Mouse (Mus musculus) kidney, embryonic 15.5 days (tissue): Measurements from ENCODE around the gene Gm9046. TPM values are rescaled to one million over a fixed set of nuclear protein-coding genes. Genes with fewer than 3 reads are reported as not detected.
"Not testable (repeated sequence)": the region's sequence is repeated elsewhere in the genome, so short reads cannot be mapped to it uniquely, and the experiment has no call there.

Experiments used
- ATAC-seq: fragments of 200-750 bp; cut with Nextera tagmentation; replicated peaks from 2 replicates; pipeline ENCODE4 v1.8.0; 2017; ENCODE audit warnings: moderate TSS enrichment; ENCODE audit not compliant: low FRiP score
- H3K27ac ChIP-seq: fragments of 300-500 bp; sonication (generic); 2 replicates; pipeline ENCODE4 v1.5.1; 2015; ENCODE audit warnings: mild to moderate bottlenecking, inconsistent platforms
- H3K27me3 ChIP-seq: fragments of 300-500 bp; sonication (generic); 2 replicates; pipeline ENCODE4 v1.6.1; 2015; ENCODE audit warnings: inconsistent platforms
- H3K36me3 ChIP-seq: fragments of 300-500 bp; sonication (generic); 2 replicates; pipeline ENCODE4 v1.6.1; 2015; ENCODE audit warnings: inconsistent platforms
- H3K4me1 ChIP-seq: fragments of 300-500 bp; sonication (generic); 2 replicates; pipeline ENCODE4 v1.6.1; 2015; ENCODE audit warnings: inconsistent platforms
- H3K4me2 ChIP-seq: fragments of 300-500 bp; sonication (generic); 2 replicates; pipeline ENCODE4 v1.6.1; 2015; ENCODE audit warnings: moderate library complexity, mild to moderate bottlenecking, inconsistent platforms
- H3K4me3 ChIP-seq: fragments of 300-500 bp; sonication (generic); replicated peaks from 2 replicates; pipeline ENCODE4 v1.5.1; 2015; ENCODE audit warnings: mild to moderate bottlenecking, inconsistent platforms
- H3K9ac ChIP-seq: fragments of 300-500 bp; sonication (generic); 2 replicates; pipeline ENCODE4 v1.6.1; 2015; ENCODE audit warnings: mild to moderate bottlenecking, inconsistent platforms
- H3K9me3 ChIP-seq: fragments of 300-500 bp; sonication (generic); replicated peaks from 2 replicates; pipeline ENCODE4 v1.6.1; 2016; ENCODE audit warnings: inconsistent platforms
- WGBS: fragments of 180-500 bp; shearing (Covaris S2); methylation state at CpG from one replicate; pipeline ENCODE4 v1.1.7; 2015; ENCODE audit warnings: mixed read lengths; 5-methylcytosine and 5-hydroxymethylcytosine counted together
- polyA plus RNA-seq: library from polyadenylated mRNA; unstranded; fragments of >200 nt; fragmentation: Nextera tagmentation; extraction: Ambion mirVana; gene quantifications from 2 replicates; pipeline ENCODE4 v1.2.1, GENCODE M21; 2015

The Gm9046 gene
- polyA plus RNA-seq = not detected in 2 replicates

- not testable (repeated sequence) for H3K27me3 ChIP-seq, H3K4me1 ChIP-seq, ATAC-seq, H3K36me3 ChIP-seq, H3K4me3 ChIP-seq, H3K4me2 ChIP-seq, H3K9ac ChIP-seq, H3K9me3 ChIP-seq, H3K27ac ChIP-seq
- WGBS = no CpG with 5 or more reads among the region's 14 CpGs
Observed at GRCm38 (mm10) chr10:118343155-118343554, at the start of gene Gm9046. Gm9046 (minus strand) TSS chr10:118343255.

GRCm38 (mm10) chr10:118370443-118370842 lies 27.4 kb upstream of the Gm9046 start:
- no peaks in the 10 kb centered on the region for H3K36me3 ChIP-seq
- ATAC-seq = peak; percentile 91
- H3K9me3 ChIP-seq = no peaks in the 10 kb centered on the region
- H3K27ac ChIP-seq = no peak overlapping the region
- no peaks in the 10 kb centered on the region for H3K4me1 ChIP-seq
- H3K27me3 ChIP-seq = no peaks in the 10 kb centered on the region
- H3K9ac ChIP-seq = no peak overlapping the region
- 6% methylated on average over 10 of the region's 10 CpGs for WGBS
- 0 out of 2 replicates have a peak overlapping the region, but pooled peaks have one; percentile 9 for H3K4me3 ChIP-seq
- peak overlapping the region; percentile 43 for H3K4me2 ChIP-seq

GRCm38 (mm10) chr10:118369518-118369917 lies 26.5 kb upstream of the Gm9046 start:
- Histone ChIP-seq H3K4me3 (no peak overlapping the region), H3K4me1 (no peaks in the 10 kb centered on the region), H3K27ac (no peak overlapping the region), H3K9ac (no peak overlapping the region), H3K36me3 (no peaks in the 10 kb centered on the region), H3K27me3 (no peaks in the 10 kb centered on the region), H3K9me3 (no peaks in the 10 kb centered on the region), H3K4me2 (no peak overlapping the region)
- ATAC-seq = no peak
- WGBS = 87% methylated on average over 9 of the region's 9 CpGs

GRCm38 (mm10) chr10:118354005-118354404 lies 10.9 kb upstream of the Gm9046 start, which contains the start of gene Gm9049:
Gm9049 (minus strand) TSS chr10:118354105.
- WGBS = 89% methylated on average over 1 of the region's 11 CpGs

GRCm38 (mm10) chr10:118348579-118348978 lies 5.5 kb upstream of the Gm9046 start, which contains the start of gene Gm9048:
Gm9048 (minus strand) TSS chr10:118348679.
- not testable (repeated sequence) for H3K9me3 ChIP-seq, H3K27ac ChIP-seq, H3K27me3 ChIP-seq, H3K4me3 ChIP-seq, H3K9ac ChIP-seq, H3K4me1 ChIP-seq, H3K4me2 ChIP-seq, ATAC-seq, H3K36me3 ChIP-seq
- 93% methylated on average over 1 of the region's 14 CpGs for WGBS

More at GRCm38 (mm10) chr10:118354005-118354404, 10.9 kb upstream of the Gm9046 start, which contains the start of gene Gm9049:
- H3K36me3 ChIP-seq, H3K27me3 ChIP-seq, H3K9me3 ChIP-seq, ATAC-seq, H3K27ac ChIP-seq, H3K4me3 ChIP-seq, H3K4me1 ChIP-seq, H3K4me2 ChIP-seq, H3K9ac ChIP-seq: not testable (repeated sequence)

GRCm38 (mm10) chr10:118337731-118338130 lies 5.3 kb downstream of the Gm9046 start, which contains the start of gene Gm9045:
Gm9045 (minus strand) TSS chr10:118337831.
- H3K27me3 ChIP-seq, H3K9ac ChIP-seq, H3K4me3 ChIP-seq, H3K4me2 ChIP-seq, H3K36me3 ChIP-seq, H3K27ac ChIP-seq, H3K9me3 ChIP-seq, H3K4me1 ChIP-seq, ATAC-seq: not testable (repeated sequence)
- WGBS = no CpG with 5 or more reads among the region's 14 CpGs

- not testable (repeated sequence) for H3K9me3 ChIP-seq, H3K27ac ChIP-seq, H3K27me3 ChIP-seq, H3K4me3 ChIP-seq, H3K4me2 ChIP-seq, ATAC-seq, H3K9ac ChIP-seq, H3K36me3 ChIP-seq, H3K4me1 ChIP-seq
- WGBS = no CpG with 5 or more reads among the region's 14 CpGs
Observed at GRCm38 (mm10) chr10:118332308-118332707, 10.7 kb downstream of the Gm9046 start, which contains the start of gene Gm9044. Gm9044 (minus strand) TSS chr10:118332408.

- no CpG with 5 or more reads among the region's 11 CpGs for WGBS
- not testable (repeated sequence) for H3K4me3 ChIP-seq, H3K4me1 ChIP-seq, ATAC-seq, H3K9ac ChIP-seq, H3K27me3 ChIP-seq, H3K4me2 ChIP-seq, H3K27ac ChIP-seq, H3K9me3 ChIP-seq, H3K36me3 ChIP-seq
Observed at GRCm38 (mm10) chr10:118326869-118327268, 16.2 kb downstream of the Gm9046 start, which contains the start of gene Gm9040. Gm9040 (minus strand) TSS chr10:118326969.

GRCm38 (mm10) chr10:118319024-118319423 lies 24.0 kb downstream of the Gm9046 start:
- Histone ChIP-seq H3K9ac (no peak overlapping the region), H3K4me2 (no peak overlapping the region), H3K4me3 (no peak overlapping the region), H3K36me3 (no peaks in the 10 kb centered on the region), H3K27ac (no peak overlapping the region), H3K9me3 (no peaks in the 10 kb centered on the region), H3K27me3 (no peaks in the 10 kb centered on the region), H3K4me1 (no peaks in the 10 kb centered on the region)
- no peak for ATAC-seq
- 77% methylated on average over 8 of the region's 8 CpGs for WGBS

- not testable (repeated sequence) for H3K9me3 ChIP-seq, H3K4me1 ChIP-seq, H3K27me3 ChIP-seq, H3K9ac ChIP-seq, H3K4me3 ChIP-seq, ATAC-seq, H3K4me2 ChIP-seq, H3K36me3 ChIP-seq, H3K27ac ChIP-seq
- WGBS = 45% methylated on average over 2 of the region's 2 CpGs
Observed at GRCm38 (mm10) chr10:118302133-118302532, 40.9 kb downstream of the Gm9046 start.

- Histone ChIP-seq H3K27me3 (no peaks in the 10 kb centered on the region), H3K9ac (no peak within 1 kb of the TSS), H3K9me3 (no peaks in the 10 kb centered on the region), H3K27ac (no peak within 1 kb of the TSS), H3K4me1 (no peaks in the 10 kb centered on the region), H3K4me2 (no peak within 1 kb of the TSS), H3K36me3 (no peaks in the 10 kb centered on the region), H3K4me3 (no peak within 1 kb of the TSS)
- 94% methylated on average over 6 of the region's 6 CpGs for WGBS
- ATAC-seq = no peak
Observed at GRCm38 (mm10) chr10:118294938-118295337, 48.1 kb downstream of the Gm9046 start, which contains the start of gene Iltifb. Iltifb (minus strand) TSS chr10:118295038.
